Mouse (Mus musculus): ENCODE results near the gene Klk8.

GRCm38 (mm10) chr7:43841701-43842100 is 44.3 kb downstream of the Klk8 start, which contains the start of gene Klk5:
- TF ChIP-seq POLR2A (IDR thresholded peaks at IDR 0.05; ENCODE audit: borderline replicate concordance, extremely low read depth, insufficient read depth, insufficient read length, poor library complexity, severe bottlenecking) (no peak), CTCF (IDR thresholded peaks at IDR 0.05; ENCODE audit: borderline replicate concordance, extremely low read depth, insufficient read depth, insufficient read length) (no peak)

Data from brain, embryonic 14.5 days (tissue).